Mouse (Mus musculus): ENCODE data around the gene Aox4.

Gene Aox4

GRCm38 (mm10) chr1:58301073-58301472 lies 90.9 kb downstream of the Aox4 start:
- DNase-seq (ENCODE audit: low spot score in 2 of 2) = no peak

- no peak for DNase-seq (ENCODE audit: low spot score in 2 of 2)
Observed at GRCm38 (mm10) chr1:58302015-58302414, 91.8 kb downstream of the Aox4 start.

DNA sequence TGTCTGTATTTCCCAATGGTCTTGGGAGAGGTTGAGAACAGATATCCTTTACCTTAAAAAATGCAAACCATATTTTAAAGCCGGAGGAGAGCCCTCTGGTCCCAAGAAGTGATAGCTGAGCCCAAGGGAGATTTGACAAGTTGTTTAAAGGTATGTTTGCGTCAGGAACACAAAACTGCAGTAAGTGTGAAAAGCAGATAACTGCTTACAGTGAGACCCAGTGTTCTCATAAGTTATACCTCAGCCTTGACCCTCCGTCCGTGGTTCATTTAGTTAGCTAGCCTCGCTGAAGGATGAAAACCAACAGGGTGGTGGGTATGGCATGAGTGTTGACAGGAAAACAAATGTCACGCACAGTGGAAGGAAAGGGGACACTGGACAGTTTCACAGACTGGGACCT lies 92.8 kb downstream of the Aox4 start:
- no peak for DNase-seq (ENCODE audit: low spot score in 2 of 2)

GRCm38 (mm10) chr1:58303726-58304125 lies 93.5 kb downstream of the Aox4 start:
- no peak for DNase-seq (ENCODE audit: low spot score in 2 of 2)

GRCm38 (mm10) chr1:58304296-58304695 lies 94.1 kb downstream of the Aox4 start:
- DNase-seq (ENCODE audit: low spot score in 2 of 2) = peak in 1 of 2 experiments; percentile 21

DNA sequence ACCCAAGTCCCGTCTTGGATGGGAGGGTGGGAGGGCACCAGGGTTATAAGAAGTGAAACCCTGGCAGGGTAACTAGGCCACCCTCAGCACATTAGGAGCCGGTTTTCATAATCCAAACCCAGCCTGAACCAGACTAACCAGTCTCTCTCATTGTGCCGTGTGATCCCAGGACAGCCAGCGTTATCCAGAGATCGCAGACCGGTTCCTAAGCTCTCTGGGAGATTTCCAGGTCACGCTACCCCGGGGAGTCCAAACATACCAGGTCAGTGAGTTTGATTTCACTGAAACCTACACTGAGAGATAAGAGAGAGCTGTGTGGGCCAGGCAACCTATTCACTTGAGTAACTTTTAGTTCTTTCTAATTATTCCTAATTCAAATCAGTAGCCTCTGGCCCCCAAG lies 97.0 kb downstream of the Aox4 start:
- peak; percentile 35 to 66 for DNase-seq (ENCODE audit: low spot score in 2 of 2)

GRCm38 (mm10) chr1:58308594-58308993 lies 98.4 kb downstream of the Aox4 start:
- DNase-seq (ENCODE audit: low spot score in 2 of 2) = no peak

DNA sequence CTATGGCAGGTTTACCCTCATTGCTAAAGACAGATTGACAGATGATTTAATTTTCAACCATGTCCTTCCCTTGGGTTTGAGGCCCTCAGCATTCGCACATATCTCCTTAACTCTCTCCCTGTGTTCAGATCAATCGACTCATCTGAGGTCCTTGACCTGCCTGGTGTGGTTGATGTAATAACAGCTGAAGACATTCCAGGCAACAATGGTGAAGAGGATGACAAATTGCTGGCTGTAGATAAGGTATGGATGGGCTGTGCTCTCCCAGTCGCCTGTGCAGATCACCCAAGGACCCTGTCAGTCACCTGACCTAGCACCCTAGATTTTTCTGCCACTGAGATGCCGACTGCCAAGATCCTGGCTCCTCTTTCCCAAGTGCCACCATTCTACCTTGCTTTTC lies 99.7 kb downstream of the Aox4 start:
- no peak for DNase-seq (ENCODE audit: low spot score in 2 of 2)

- DNase-seq (ENCODE audit: low spot score in 2 of 2) = no peak
Observed at GRCm38 (mm10) chr1:58311221-58311864, 101.1 kb downstream of the Aox4 start.

GRCm38 (mm10) chr1:58313173-58313572 lies 103.0 kb downstream of the Aox4 start:
- DNase-seq (ENCODE audit: low spot score in 2 of 2) = no peak

- no peak for DNase-seq (ENCODE audit: low spot score in 2 of 2)
Observed at GRCm38 (mm10) chr1:58315532-58315931, 105.3 kb downstream of the Aox4 start.

Data from urinary bladder, adult 18-20 months (tissue).